8 mouse cellular contexts compared by ENCODE assay signal in the genomic region with DNA sequence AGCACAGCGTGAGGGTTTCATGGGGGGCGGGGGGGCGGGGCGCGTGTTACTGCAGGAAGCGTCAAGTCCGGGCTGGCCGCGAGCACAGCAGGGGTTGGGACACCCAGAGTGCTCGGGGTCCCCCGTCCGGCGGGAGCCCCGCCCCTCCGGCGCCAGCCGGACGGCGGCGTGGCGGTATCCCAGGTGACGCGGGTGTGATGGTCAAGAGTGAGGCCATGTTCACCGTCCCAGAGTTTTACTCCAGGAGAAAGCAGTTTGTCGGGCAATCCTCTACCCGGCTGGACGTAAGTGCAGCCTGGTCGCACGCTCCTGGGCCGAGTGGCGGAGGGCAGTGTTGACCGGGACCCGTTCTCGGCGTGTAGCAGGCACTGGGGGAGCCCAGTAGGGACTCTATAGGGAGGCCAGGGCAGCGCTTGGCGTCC. TPM values are rescaled to one million over a fixed set of nuclear protein-coding genes. Genes with fewer than 3 reads are reported as not detected.
DNase-seq lines count a peak whose midpoint lies in the region; ATAC-seq and TF ChIP-seq lines count a peak whose summit lies in the region.

A gene (plus strand): TSS at position 106 of the 422 bp plus-strand sequence.

- DNase-seq in ES-CJ7 (ENCODE audit: low read depth, low spot score) (peak; percentile 18), MN1 (ENCODE audit: low spot score) (no peak)
- peak; percentile 57 for DNase-seq in embryo, embryonic 10.5 days (ENCODE audit: low spot score)
- no peak for DNase-seq in heart, postnatal 0 days (ENCODE audit: low spot score)
- DNase-seq in kidney, postnatal 4 days, result peak; percentile 60 to 72
- peak; percentile 44 for DNase-seq in mesoderm, embryonic 11.5 days (ENCODE audit: low read depth, low spot score)
- DNase-seq in urinary bladder, postnatal 14 days (ENCODE audit: low spot score), result peak; percentile 61
- no peak for DNase-seq in ovary, postnatal 14 days (ENCODE audit: low spot score)

- H3K27me3 ChIP-seq in heart, postnatal 0 days (ENCODE audit: control insufficient read depth, insufficient read depth, low read length), result no peaks in the 10 kb centered on the region

- H3K36me3 ChIP-seq in heart, postnatal 0 days (replicated peaks; ENCODE audit: control insufficient read depth, insufficient read depth, low read length), result no peaks in the 10 kb centered on the region

- no peak for TF ChIP-seq EP300 in heart, postnatal 0 days (IDR thresholded peaks at IDR 0.05; ENCODE audit: low read depth)

- H3K9ac ChIP-seq in heart, postnatal 0 days (replicated peaks; ENCODE audit: low read depth, low read length), result 0 out of 2 replicates have a peak within 1 kb of the TSS, but pooled peaks have one; percentile 1

- H3K4me3 ChIP-seq in heart, postnatal 0 days (ENCODE audit: low read depth, low read length), result peak within 1 kb of the TSS; percentile 37

- no peak within 1 kb of the TSS for H3K27ac ChIP-seq in heart, postnatal 0 days (ENCODE audit: low read depth)

- TF ChIP-seq CTCF in heart, postnatal 0 days (IDR thresholded peaks at IDR 0.05; ENCODE audit: low read depth), result no peak

- peak; percentile 66 for ATAC-seq in heart, postnatal 0 days (ENCODE audit: insufficient read depth, low read depth)

- H3K9me3 ChIP-seq in heart, postnatal 0 days (replicated peaks; ENCODE audit: control insufficient read depth, low read length), result no peaks in the 10 kb centered on the region

- peak within 1 kb of the TSS; percentile 59 for H3K4me2 ChIP-seq in heart, postnatal 0 days (ENCODE audit: low read depth, low read length)

- 0 out of 2 replicates have a peak, but pooled peaks cover 7% of the 10 kb centered on the region for H3K4me1 ChIP-seq in heart, postnatal 0 days (ENCODE audit: control insufficient read depth, insufficient read depth)

- WGBS in heart, postnatal 0 days, result 2% methylated on average over 37 of the region's 37 CpGs

RNA-seq across cellular contexts. Expression of the gene that starts here (rescaled TPM):
- total RNA-seq in heart, postnatal 0 days (2014; rRNA removed; ENCODE audit: low replicate concordance), result not detected in 2 replicates
- polyA plus RNA-seq in heart, postnatal 0 days (2015; fragmentation: Nextera tagmentation; extraction: Ambion mirVana), result 1.5 and 1.7 TPM in 2 replicates

Comparison
In these comparisons a context has a peak if more than half of its experiments do, and no peak if none do; other contexts are left out.
1. DNase-seq: peak in ES-CJ7 (single experiment), embryo, embryonic 10.5 days (single experiment), kidney, postnatal 4 days (2 of 2), mesoderm, embryonic 11.5 days (single experiment) and urinary bladder, postnatal 14 days (single experiment); none in heart, postnatal 0 days (single experiment), ovary, postnatal 14 days (single experiment) and MN1 (single experiment).